Mouse (Mus musculus) cerebellum, adult 9-10 months (tissue): Measurements from ENCODE around the gene Vmn2r40.
"Not testable (repeated sequence)": the region's sequence is repeated elsewhere in the genome, so short reads cannot be mapped to it uniquely, and the experiment has no call there.

Experiments
- DNase-seq: peaks from one replicate; pipeline ENCODE4 v3.0.0; 2022

Gene Vmn2r40

GRCm38 (mm10) chr7:8931335-8931734, at the start of gene Vmn2r40:
Gene Vmn2r40, minus strand, starts transcription at chr7:8931435.
- DNase-seq: not testable (repeated sequence)
